Mouse (Mus musculus) thymus, postnatal 4 days (tissue): Measurements from ENCODE around the gene Mta2.

Source experiments
- DNase-seq: peaks from one replicate; pipeline ENCODE4 v3.0.0; 2021

The Mta2 gene

GRCm38 (mm10) chr19:8992769-8993624, 51.3 kb downstream of the Mta2 start:
- DNase-seq, result peak; percentile 94

- DNase-seq, result no peak
These were observed 51.9 kb downstream of the Mta2 start for GRCm38 (mm10) chr19:8993625-8993912.

- no peak for DNase-seq
These were observed 53.3 kb downstream of the Mta2 start for GRCm38 (mm10) chr19:8994813-8995607.

GRCm38 (mm10) chr19:8996601-8997000, 54.9 kb downstream of the Mta2 start:
- no peak for DNase-seq

GRCm38 (mm10) chr19:8997546-8997945, 55.9 kb downstream of the Mta2 start:
- DNase-seq, result peak; percentile 83

- DNase-seq, result no peak
These were observed 56.9 kb downstream of the Mta2 start for GRCm38 (mm10) chr19:8998546-8998945.

GRCm38 (mm10) chr19:8999223-8999622, 57.5 kb downstream of the Mta2 start:
- no peak for DNase-seq
